10 mouse cellular contexts compared by ENCODE assay signal in genomic region chr15:93005751-93006231, GRCm38 (mm10).
A peak's percentile ranks its signal among the peaks of the same experiment; 100 is the strongest.
DNase-seq lines count a peak whose midpoint lies in the region; ATAC-seq and TF ChIP-seq lines count a peak whose summit lies in the region.
"Had no signal": no experiment of that assay in that cellular context is flagged by ENCODE, and none has a peak within 500 bp of the region (broad histone marks: within the 10 kb centered on the region; RNA-seq: fewer than 3 reads in every experiment).

No protein-coding gene starts in this region.

- intact Hi-C loops in left cerebral cortex, postnatal 4 days (cut with DNase I) = no loop called here

- H3K4me1 ChIP-seq in heart, postnatal 0 days (ENCODE audit: control insufficient read depth, insufficient read depth) = peaks cover 22% of the 10 kb centered on the region

- DNase-seq in R1 (ENCODE audit: low read depth, low spot score) = peak; percentile 97
- peak; percentile 58 for DNase-seq in adrenal gland, postnatal 10 days
- DNase-seq in heart, postnatal 0 days (ENCODE audit: low spot score) = peak; percentile 60
- no peak for DNase-seq in layer of hippocampus, postnatal 14 days (ENCODE audit: low spot score in 2 of 2)
- DNase-seq in left cerebral cortex, postnatal 4 days = no peak
- no peak for DNase-seq in thymus, postnatal 25 days
- DNase-seq: thymus, adult 2 months had no signal

- no peak for TF ChIP-seq CTCF in heart, postnatal 0 days (IDR thresholded peaks at IDR 0.05; ENCODE audit: low read depth)

- peak overlapping the region; percentile 81 for H3K27ac ChIP-seq in heart, postnatal 0 days (ENCODE audit: low read depth)
- H3K27ac ChIP-seq: hindbrain, postnatal 0 days had no signal

- peak overlapping the region; percentile 30 for H3K4me2 ChIP-seq in heart, postnatal 0 days (ENCODE audit: low read depth, low read length)

- no peak overlapping the region for H3K4me3 ChIP-seq in heart, postnatal 0 days (ENCODE audit: low read depth, low read length)

- WGBS in heart, postnatal 0 days = 8% methylated on average over 7 of the region's 7 CpGs

- peak; percentile 90 for ATAC-seq in heart, postnatal 0 days (ENCODE audit: insufficient read depth, low read depth)
- ATAC-seq in megakaryocyte progenitor cell, adult 5-6 weeks (replicated peaks; ENCODE audit: poor library complexity) = peak; percentile 35
- ATAC-seq: activated CD4-positive, CD25-positive, alpha-beta regulatory T cell, adult 4 months; hindbrain, postnatal 0 days had no signal

- no peaks in the 10 kb centered on the region for H3K9me3 ChIP-seq in heart, postnatal 0 days (replicated peaks; ENCODE audit: control insufficient read depth, low read length)

- H3K9ac ChIP-seq in heart, postnatal 0 days (replicated peaks; ENCODE audit: low read depth, low read length) = no peak overlapping the region

- H3K27me3 ChIP-seq in heart, postnatal 0 days (ENCODE audit: control insufficient read depth, insufficient read depth, low read length) = no peaks in the 10 kb centered on the region

- no peaks in the 10 kb centered on the region for H3K36me3 ChIP-seq in heart, postnatal 0 days (replicated peaks; ENCODE audit: control insufficient read depth, insufficient read depth, low read length)

- peak; percentile 78; the same call in 1 of the 2 replicates for TF ChIP-seq EP300 in heart, postnatal 0 days (IDR thresholded peaks at IDR 0.05; ENCODE audit: low read depth)

Comparison
In these comparisons a context has a peak if more than half of its experiments do, and no peak if none do; other contexts are left out.
1. DNase-seq: peak in R1 (single experiment), adrenal gland, postnatal 10 days (single experiment) and heart, postnatal 0 days (single experiment); none in layer of hippocampus, postnatal 14 days (0 of 2), left cerebral cortex, postnatal 4 days (single experiment) and thymus, postnatal 25 days (single experiment).